Mouse (Mus musculus) kidney, adult 11 months (tissue): ENCODE results near the gene 2310034G01Rik.

Experiments
- DNase-seq: peaks from one replicate; pipeline ENCODE4 v3.0.0; 2022

Gene 2310034G01Rik

DNA sequence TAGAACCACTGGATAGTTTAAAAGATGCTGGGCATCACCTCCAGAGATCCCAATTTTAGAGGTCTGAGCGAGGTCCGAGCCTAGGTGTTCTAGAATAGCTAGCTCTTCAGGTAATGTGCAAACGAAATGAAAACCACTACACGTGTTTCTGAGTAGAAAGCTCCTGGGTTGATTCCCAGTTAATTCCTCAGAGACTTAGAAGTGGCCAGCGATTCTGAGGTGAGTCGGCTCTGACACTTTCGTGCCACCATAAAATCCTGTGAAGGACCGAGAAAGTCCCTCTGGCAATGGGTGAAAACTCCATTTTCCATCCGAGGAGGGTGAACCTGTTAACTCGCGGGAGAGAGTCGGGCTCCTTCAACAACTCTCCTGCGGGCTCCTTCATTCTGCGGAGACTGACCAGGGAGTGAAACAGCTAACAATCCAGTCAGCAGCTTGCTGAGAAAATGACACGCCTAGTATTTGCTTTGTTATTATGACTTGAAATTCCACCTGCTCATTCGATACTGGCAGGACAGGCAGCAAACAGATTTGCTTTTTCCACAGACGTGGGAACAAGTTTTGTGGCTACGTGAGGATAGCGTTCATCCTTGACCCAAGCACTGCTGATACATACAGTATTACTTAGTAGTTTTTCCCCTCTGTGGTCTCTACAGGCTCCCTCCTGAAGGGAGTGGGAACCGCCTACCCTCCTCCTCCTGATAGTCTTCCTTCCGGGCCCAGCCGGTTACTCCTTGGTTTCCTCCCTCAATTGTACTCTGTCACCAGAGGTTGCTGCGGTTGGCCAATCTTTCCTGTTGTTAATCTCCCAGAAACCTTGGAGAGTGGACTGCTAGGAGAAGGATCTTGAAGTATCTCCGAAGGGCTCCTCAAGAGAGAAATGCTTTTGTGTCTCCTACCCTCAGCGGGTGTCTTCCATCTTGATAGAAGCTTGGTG lies 7.5 kb upstream of the 2310034G01Rik start:
- DNase-seq, result no peak

DNA sequence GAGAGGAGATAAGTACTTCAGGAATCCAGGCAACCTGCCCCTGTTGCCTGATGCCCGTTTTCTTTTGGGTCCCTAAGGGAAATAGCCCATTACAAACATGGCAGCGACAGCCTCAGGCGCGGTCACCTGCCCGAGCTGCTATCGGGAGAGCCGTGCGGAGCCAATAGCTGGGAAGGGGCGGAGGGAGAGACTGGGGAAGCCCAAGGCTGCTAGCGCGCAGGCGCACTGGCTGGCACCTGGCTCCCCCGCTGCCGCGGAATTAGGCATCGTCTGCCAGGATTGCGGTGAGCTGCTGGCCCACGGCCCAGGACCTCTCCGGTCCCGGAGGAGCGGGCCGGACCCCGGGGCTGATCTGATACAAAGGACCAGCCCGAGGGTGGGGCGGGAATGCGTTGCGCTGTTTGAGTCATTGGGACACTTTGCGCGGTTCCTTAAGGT lies 6.6 kb upstream of the 2310034G01Rik start:
- DNase-seq, result peak; percentile 92

DNA sequence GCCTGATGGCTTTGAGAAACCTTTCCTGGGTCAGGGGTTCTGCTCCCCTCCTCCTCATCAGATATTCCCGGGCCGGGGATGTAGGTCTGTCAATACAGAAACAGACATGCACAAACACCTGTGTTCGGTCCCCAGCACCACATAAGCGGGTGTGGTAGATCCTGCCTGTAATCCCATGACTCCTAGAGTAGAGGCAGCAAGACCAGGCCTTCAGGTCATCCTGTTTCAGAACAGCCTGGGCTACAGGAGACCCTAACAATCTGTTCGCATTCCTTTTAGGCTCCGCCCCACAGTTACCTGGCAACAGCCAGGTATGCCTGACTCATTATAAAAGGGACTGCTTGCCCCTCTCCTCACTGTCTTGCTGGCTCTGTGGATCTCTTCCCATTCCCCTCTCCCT lies 552 bp downstream of the 2310034G01Rik start:
- no peak for DNase-seq

DNA sequence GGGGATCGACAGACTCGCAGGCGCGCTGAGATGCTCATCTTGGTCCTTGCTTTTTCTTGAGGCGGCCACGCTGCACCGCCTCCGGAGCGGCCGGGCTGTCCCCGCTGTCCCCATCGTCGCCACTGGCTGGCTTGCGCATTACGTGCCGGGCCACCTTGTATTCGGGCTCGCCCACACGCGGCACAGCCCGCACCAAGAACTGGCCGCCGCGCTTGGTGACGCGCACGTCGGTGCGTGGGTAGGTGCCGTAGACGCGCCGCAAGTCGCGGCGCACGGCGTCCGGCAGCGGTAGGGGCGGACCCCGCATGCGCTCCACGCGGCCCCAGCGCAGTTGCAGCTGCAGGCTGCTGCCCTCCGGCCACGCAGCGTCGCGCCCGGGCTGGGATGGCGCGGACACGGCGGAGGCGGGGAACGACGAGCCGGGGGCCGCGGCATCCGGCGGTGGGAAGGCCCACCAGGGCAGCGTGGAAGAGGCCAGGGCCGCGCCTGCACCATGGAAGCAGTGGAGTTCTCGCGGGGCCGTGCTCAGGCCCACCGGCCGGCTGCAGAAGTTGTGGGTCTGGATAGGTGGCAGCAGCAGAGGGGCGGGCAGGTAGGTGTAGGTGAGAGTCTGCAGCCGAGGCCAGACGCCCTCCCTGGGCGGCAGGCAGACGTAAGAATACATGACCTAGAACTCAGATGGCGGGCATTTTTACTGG lies 1.2 kb downstream of the 2310034G01Rik start:
- peak; percentile 54 for DNase-seq

DNA sequence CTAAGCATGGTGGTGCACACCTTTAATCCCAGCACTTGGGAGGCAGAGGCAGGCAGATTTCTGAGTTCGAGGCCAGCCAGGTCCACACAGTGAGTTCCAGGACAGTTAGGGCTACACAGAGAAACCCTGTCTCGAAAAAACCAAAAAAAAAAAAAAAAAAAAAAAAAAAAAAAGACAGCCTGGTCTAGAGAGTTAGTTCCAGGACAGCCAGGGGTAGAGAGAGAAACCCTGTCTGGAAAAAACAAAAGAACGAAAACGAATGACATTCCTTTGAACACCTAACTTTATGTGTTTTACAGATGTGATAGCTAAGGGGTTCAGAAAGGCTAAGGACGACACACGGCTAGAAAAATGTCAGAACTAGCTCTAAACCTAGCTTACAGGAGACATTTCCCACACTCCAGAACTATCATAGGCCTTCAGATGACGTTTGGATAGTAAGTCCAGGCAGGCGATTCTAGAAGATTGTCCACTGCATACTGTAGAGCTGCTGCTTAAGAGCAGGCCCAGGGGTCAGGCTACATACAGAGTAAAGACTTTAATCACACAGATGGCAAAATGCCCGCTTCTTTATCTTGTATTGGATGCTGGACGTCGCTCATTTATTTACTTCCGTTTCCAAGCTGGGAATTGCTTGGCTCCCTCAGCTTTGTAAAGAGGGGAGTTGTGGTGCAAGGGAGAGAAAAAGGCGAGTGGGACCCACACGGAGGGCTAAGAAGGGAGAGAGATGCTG lies 2.0 kb downstream of the 2310034G01Rik start:
- no peak for DNase-seq

DNA sequence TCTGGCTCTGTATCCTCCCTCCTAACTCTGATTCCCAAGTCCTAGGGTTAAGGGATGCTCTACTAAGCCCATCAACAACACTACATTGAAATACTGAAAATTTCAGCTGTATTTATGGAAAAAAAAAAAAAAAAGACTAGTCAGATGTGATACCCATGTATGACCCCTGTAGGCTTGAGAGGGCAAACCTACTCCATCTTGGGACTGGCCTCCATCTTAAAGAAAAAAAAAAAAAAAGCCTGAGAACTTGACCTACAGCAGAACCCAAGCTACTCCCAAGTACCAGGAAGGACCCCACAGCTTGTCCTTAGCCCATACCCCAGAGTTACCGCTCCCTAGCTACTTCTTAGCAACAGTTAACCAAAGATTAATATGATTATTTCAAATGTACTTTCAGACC lies 3.0 kb downstream of the 2310034G01Rik start:
- no peak for DNase-seq

DNA sequence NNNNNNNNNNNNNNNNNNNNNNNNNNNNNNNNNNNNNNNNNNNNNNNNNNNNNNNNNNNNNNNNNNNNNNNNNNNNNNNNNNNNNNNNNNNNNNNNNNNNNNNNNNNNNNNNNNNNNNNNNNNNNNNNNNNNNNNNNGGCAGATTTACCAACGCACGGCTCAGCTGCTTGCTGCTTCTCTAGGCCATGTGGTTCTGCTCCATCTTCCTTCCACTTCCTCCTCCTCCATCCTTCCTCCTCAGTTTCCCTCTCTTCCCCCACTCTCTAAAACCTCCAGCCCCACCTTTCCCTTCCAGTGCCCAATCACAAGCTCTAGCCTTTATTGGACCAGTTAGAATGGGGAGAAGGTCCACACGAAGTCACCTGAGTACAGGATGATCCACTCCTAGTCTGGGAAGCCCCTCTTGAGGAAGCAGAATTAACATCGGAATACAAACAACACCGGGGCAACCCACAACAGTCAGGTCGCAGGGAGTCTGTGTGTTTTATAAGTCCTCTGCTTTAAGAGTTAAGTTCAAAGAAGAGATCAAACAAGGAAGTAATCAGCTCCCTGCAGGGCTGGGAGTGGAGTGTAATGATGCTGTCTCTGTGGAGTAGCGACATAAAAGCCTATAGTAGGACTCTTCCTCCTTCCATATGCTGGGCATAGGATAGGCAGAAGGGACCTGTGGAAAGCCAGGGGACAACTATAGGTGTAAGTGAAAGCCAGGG lies 5.2 kb downstream of the 2310034G01Rik start:
- DNase-seq, result no peak

DNA sequence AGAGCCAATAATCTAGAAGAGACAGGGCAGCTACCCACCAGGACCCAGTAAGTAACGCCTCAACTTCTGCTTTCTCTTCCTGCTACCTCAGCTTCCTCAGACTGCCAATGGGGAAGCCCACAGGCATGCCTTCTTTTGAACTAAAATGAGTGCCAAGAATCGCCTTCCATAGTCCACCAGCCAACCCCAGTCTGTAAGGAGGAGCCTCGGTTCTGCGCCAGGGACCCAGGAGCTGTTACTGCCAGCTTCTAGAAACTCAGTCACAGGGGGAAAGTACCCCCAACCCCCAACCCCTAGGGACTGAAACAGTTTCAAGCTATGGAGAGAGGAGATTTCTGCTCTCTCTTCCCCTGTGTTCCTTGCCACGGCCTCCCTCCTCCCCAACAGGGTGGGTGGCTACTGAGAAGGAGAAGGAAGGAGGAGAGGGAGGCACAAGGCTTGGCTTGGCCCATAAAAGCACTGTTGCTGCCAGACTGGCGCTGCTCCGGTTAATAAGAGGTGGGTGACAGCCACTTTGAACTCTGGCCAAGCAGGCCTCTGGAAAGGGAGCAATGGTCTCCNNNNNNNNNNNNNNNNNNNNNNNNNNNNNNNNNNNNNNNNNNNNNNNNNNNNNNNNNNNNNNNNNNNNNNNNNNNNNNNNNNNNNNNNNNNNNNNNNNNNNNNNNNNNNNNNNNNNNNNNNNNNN lies 10.7 kb downstream of the 2310034G01Rik start:
- DNase-seq, result peak; percentile 44

DNA sequence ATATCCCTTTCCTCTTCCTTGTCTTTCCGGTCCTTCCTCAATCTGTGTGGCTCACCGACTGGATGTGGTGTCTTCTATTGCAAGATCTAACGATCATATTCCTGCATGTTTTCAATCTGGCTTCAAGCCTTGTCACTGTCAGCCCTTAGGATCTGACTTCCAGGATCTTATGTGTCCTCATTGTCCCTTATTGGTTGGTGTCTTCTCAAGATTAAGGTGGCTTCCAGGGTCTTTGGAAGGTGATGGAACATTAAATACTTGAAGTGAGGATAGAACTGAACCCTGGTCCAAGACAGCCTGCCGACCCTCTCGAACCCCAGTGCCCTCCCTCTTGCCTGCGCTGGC lies 11.2 kb downstream of the 2310034G01Rik start:
- no peak for DNase-seq

DNA sequence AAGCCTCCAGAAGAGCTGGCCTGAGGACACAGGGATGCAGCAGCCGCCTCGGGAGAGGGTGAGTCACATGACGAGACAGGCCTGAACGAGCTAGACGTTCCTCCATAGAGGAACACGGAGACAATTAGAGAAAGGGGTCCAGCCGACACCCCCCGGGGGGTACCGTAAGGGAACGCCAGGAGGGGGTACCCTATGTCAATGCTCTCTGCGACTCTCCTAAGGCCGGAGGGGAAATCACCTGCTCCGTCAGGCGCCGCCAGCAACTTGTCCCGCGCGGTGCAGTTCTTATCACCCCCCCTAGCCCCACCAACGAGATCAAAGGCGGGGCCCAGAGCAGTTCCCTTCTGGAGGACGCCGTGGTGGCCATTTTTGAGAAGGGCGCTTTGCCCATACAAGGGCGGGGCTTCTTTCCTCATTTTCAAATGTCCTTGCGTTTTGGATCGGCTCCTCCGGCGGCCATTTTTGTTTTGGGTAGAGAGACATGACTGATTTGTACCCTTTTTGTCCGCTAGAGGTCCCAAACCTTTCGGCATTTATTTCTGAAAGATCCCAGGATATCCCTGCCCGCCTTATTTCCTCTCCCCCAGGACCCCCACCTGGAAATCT lies 11.7 kb downstream of the 2310034G01Rik start, which contains the start of gene Cuedc2:
TSS of gene Cuedc2 (minus strand) at position 372 of the 606 bp plus-strand sequence.
- peak; percentile 96 for DNase-seq

DNA sequence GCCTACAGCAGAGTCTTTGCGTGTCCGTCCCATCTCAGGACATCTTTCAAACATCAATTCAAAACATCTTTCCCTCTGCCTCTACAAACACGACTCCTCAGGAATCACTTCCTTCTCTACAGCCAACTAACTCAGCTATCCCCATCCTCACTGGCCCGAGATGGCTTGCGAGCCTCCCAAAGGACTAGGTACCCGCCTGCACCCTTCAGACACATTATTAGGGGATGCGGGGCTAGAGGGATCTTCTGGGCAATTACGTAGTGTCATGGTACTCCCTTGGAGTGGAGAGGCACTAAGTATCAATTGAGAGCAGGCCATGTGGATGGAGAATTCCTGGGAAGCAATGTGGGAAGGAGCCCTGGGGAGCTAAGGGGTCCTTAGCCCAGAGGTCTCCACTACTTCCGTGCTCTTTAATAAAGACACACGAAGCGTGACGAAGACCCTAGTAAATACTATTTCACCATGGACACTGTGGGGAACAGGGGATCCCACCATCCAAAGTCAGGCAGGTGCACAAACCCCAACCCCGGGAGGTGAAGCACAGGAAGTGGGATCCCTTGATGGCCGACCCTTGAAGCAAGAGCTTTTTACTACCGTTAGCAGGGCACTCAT lies 12.3 kb downstream of the 2310034G01Rik start:
- DNase-seq, result no peak

DNA sequence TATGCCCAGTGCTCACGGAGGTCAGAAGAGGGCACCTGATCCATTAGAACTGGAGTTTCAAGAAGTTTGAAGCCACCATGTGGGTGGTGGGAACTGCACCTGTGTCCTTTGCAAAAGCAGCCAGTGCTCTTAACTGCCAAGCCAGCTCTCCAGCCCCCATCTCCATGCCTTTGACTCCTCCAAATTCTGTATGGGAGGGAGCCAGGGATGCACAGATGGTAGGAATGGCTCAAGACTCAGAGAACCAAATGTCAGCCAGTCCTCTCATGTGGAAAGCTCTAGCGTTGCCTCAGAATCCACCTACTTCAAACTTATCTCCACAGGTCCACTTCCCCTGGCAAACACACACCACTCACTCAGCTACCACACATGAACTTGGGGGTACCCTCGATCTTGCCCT lies 16.2 kb downstream of the 2310034G01Rik start:
- no peak for DNase-seq

DNA sequence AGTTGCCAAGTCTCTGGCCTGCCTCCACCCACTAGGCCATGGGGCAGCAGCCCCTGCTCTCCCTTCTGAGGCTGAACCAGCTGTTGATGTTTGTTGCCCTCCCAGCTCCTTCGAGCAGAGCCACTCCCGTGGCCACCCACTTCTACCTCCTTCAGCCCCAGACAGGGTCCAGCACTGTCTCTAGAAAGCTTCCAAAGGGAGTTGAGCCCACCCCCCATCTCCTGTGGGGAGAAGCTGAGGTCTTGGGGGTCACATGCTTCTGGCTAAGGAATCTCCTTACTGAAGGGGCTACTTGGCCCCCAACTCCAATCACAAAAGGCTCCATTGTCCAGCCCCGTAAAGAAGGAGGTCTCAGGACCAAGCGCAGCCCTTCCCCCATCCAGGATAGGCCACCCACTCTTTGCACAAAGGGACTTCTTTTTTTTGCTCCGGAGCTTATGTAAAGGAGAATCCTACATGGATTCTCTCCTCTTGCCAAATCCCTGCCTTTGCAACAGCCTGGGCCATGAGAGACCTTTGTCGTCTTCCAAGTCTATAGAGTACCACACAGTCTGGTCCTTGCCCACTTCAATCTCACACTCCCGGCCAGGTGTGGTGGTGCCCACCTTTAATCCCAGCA lies 17.3 kb downstream of the 2310034G01Rik start:
- DNase-seq, result no peak

DNA sequence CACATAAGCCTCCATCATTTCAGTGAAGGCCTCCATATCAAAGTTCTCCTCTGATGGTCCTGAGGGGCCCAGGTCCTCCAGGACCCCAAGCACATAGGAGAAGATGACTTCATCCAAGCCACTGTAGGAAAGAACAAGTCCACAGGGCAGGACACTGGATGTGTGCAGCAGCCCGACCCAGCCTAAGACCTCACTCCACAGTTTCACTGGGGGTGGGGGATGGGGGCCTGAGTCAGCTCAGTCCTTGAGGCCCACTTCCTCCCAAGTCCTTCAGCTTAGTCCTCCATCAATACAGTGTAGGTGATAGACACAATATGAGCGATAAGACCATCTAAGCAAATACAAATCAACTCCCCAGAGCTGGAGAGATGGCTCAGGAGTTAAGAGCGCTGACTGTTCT lies 18.2 kb downstream of the 2310034G01Rik start:
- no peak for DNase-seq

DNA sequence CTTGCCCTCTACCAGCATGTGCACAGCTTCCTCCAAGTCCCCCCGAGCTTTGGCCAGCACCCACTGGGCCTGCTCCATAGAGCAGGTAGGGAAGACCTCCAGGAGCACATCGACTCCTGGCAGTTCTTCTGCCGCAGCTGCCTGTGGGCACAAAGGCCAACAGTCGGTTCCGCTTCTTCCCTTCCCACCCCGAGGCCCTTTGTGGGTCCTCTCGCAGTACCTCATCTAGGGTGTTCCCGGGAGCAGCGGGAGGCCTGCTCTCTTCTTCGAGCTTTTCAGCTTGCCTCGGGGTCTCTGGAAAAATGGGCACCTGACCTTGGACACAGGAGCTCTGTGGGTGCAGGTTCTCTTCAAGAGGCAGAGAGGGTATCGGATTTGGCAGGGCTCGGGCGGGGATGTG lies 18.8 kb downstream of the 2310034G01Rik start:
- no peak for DNase-seq

DNA sequence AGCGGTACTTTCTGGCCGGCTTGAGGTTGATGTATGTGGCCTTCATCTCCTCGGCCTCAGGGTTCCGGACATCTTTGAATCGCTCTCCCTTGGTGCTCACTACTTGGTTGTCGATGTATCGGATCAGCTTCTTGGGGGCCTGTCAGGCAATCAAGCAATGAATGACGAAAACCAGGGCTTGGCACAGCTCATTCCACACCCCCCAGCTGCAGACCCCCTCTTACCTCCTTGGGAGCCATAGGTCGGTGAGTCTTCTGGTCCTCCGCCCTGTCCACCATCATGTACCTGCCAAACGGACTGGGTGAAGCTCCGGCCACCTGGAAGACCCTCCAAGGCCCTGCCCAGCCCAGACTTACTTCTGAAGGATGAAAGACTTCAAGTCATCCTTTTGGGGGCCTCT lies 19.4 kb downstream of the 2310034G01Rik start:
- no peak for DNase-seq

DNA sequence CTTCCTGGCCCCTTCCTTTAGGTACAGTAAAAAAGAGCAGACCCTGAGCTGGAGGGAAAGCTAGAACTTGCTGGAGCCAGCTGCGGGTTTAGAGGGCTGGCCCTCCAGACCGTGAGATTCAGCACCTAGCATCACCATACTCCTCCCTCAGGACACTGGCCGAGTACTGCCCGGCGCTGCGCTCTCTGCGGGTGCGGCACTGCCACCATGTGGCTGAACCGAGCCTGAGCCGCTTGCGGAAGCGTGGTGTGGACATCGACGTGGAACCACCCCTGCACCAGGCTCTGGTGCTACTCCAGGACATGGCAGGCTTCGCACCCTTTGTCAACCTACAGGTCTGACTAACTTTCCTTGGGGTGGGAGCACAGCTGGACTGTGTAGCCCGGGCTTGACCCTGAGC lies 20.2 kb downstream of the 2310034G01Rik start:
- DNase-seq, result peak; percentile 79

DNA sequence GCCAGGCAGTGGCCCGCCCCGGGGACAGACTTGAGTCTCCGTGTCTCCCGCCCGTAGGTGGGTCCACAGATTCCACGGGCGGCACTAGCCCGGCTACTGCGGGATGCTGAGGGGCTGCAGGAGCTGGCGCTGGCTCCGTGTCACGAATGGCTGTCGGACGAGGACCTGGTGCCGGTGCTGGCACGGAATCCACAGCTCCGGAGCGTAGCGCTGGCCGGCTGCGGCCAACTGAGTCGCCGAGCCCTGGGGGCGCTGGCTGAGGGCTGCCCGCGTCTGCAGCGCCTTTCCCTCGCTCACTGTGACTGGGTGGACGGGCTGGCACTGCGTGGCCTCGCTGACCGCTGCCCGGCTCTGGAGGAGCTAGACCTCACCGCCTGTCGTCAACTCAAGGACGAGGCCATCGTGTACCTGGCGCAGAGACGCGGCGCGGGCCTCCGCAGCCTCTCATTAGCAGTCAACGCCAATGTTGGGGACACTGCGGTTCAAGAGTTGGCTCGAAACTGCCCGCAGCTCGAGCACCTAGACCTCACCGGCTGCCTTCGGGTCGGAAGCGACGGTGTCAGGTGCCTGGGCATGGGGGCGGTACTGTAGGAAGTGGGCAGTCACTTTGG lies 21.0 kb downstream of the 2310034G01Rik start:
- DNase-seq, result no peak

DNA sequence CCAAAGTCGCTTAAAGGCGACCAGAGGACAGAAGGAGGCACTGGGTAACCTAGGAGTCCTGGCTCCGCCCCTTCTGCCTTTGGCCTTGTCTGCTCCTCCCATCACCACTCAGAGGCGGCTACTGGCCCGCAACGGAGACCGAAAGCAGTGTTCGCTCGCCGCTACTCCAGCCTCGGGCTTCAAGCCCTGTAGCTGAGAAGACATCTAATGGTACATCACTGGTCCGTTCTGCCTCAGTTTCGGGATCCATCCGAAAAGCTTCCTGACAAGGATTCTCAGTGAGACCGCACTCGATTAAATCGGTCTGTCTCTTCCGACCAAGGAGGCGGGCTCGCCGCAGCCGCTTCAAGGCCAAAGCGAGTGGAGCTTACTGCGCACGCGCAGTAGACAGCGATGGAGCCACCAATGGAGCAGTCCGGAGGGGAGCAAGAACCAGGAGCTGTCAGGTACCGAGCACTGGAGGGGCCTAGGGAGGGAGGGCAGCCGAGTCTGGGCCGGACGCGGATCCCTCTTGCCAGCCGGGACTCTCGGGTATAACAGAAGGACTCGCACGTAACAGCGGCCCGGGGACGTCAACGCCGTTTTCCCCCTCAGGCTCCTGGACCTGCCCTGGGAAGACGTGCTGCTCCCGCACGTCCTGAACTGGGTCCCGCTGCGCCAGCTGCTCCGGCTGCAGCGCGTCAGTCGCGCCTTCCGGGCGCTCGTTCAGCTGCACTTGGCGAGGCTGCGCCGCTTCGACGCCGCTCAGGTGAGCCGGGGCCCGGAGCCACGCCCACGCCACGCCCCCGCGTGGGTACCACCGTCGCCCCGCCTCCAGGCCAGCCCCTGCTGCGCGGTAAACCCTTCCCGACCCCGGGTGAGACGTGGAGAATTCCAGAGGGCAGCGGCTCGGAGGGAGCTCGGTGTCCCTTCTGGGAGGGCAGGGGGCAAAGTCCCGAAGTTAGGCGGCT lies 21.7 kb downstream of the 2310034G01Rik start, which contains the start of gene Fbxl15:
TSS of gene Fbxl15 (plus strand) at position 104 of the 950 bp plus-strand sequence.
- peak; percentile 95 for DNase-seq
